Mouse (Mus musculus): Measurements from ENCODE around the gene Casp2. TPM values are rescaled to one million over a fixed set of nuclear protein-coding genes. Genes with fewer than 3 reads are reported as not detected.

The Casp2 gene
- polyA plus RNA-seq, 1 experiment from 2014 or later: 39.9 TPM

GRCm38 (mm10) chr6:42245711-42246353 lies 19.0 kb upstream of the Casp2 start, which contains the start of gene Gstk1:
Gene Gstk1, plus strand, starts transcription at chr6:42245935.
- H3K27ac ChIP-seq (ENCODE audit: low read length): no peak within 1 kb of the TSS
- WGBS: 3% methylated on average over 28 of the region's 28 CpGs

GRCm38 (mm10) chr6:42247173-42247572 lies 17.6 kb upstream of the Casp2 start:
- ATAC-seq: no peak
- Histone ChIP-seq H3K4me1 (ENCODE audit: control insufficient read depth, insufficient read depth, low read length) (peaks cover 4% of the 10 kb centered on the region), H3K36me3 (ENCODE audit: control insufficient read depth, insufficient read depth, low read length) (no peaks in the 10 kb centered on the region), H3K9ac (ENCODE audit: low read depth, low read length) (no peak overlapping the region), H3K4me2 (ENCODE audit: low read depth, low read length) (peak overlapping the region; percentile 18; the same call in 1 of the 2 replicates), H3K9me3 (ENCODE audit: control insufficient read depth, low read length) (no peaks in the 10 kb centered on the region), H3K27ac (ENCODE audit: low read length) (no peak overlapping the region), H3K27me3 (replicated peaks; ENCODE audit: control insufficient read depth, insufficient read depth, low read length) (no peaks in the 10 kb centered on the region), H3K4me3 (ENCODE audit: low read length) (peak overlapping the region; percentile 17; the same call in 1 of the 2 replicates)
- WGBS: 15% methylated on average over 8 of the region's 8 CpGs

More at GRCm38 (mm10) chr6:42245711-42246353, 19.0 kb upstream of the Casp2 start, which contains the start of gene Gstk1:
- peak; percentile 100 for ATAC-seq
- H3K9ac ChIP-seq (ENCODE audit: low read depth, low read length): peak within 1 kb of the TSS; percentile 60
- H3K9me3 ChIP-seq (ENCODE audit: control insufficient read depth, low read length): no peaks in the 10 kb centered on the region
- H3K4me3 ChIP-seq (ENCODE audit: low read length): peak within 1 kb of the TSS; percentile 50
- H3K27me3 ChIP-seq (replicated peaks; ENCODE audit: control insufficient read depth, insufficient read depth, low read length): no peaks in the 10 kb centered on the region
- peaks cover under 1% of the 10 kb centered on the region for H3K4me1 ChIP-seq (ENCODE audit: control insufficient read depth, insufficient read depth, low read length)
- peak within 1 kb of the TSS; percentile 79 for H3K4me2 ChIP-seq (ENCODE audit: low read depth, low read length)
- H3K36me3 ChIP-seq (ENCODE audit: control insufficient read depth, insufficient read depth, low read length): no peaks in the 10 kb centered on the region

- no peaks in the 10 kb centered on the region for H3K27me3 ChIP-seq (replicated peaks; ENCODE audit: control insufficient read depth, insufficient read depth, low read length)
- no peak overlapping the region for H3K27ac ChIP-seq (ENCODE audit: low read length)
- H3K4me1 ChIP-seq (ENCODE audit: control insufficient read depth, insufficient read depth, low read length): peaks cover 4% of the 10 kb centered on the region
- WGBS: 76% methylated on average over 1 of the region's 1 CpGs
- ATAC-seq: no peak
- no peak overlapping the region for H3K9ac ChIP-seq (ENCODE audit: low read depth, low read length)
- H3K4me2 ChIP-seq (ENCODE audit: low read depth, low read length): no peak overlapping the region
- no peaks in the 10 kb centered on the region for H3K9me3 ChIP-seq (ENCODE audit: control insufficient read depth, low read length)
- no peak overlapping the region for H3K4me3 ChIP-seq (ENCODE audit: low read length)
- H3K36me3 ChIP-seq (ENCODE audit: control insufficient read depth, insufficient read depth, low read length): no peaks in the 10 kb centered on the region
These were observed 16.8 kb upstream of the Casp2 start for GRCm38 (mm10) chr6:42247981-42248380.

GRCm38 (mm10) chr6:42251791-42252190 lies 13.0 kb upstream of the Casp2 start:
- WGBS: 88% methylated on average over 4 of the region's 4 CpGs
- ATAC-seq: no peak

GRCm38 (mm10) chr6:42253103-42253502 lies 11.7 kb upstream of the Casp2 start:
- Histone ChIP-seq H3K4me1 (ENCODE audit: control insufficient read depth, insufficient read depth, low read length) (peaks cover 7% of the 10 kb centered on the region), H3K27me3 (replicated peaks; ENCODE audit: control insufficient read depth, insufficient read depth, low read length) (no peaks in the 10 kb centered on the region), H3K36me3 (ENCODE audit: control insufficient read depth, insufficient read depth, low read length) (no peaks in the 10 kb centered on the region), H3K4me3 (ENCODE audit: low read length) (no peak overlapping the region), H3K27ac (ENCODE audit: low read length) (no peak overlapping the region), H3K9me3 (ENCODE audit: control insufficient read depth, low read length) (no peaks in the 10 kb centered on the region), H3K4me2 (ENCODE audit: low read depth, low read length) (no peak overlapping the region), H3K9ac (ENCODE audit: low read depth, low read length) (no peak overlapping the region)
- no peak for ATAC-seq
- 77% methylated on average over 2 of the region's 2 CpGs for WGBS

More at GRCm38 (mm10) chr6:42251791-42252190, 13.0 kb upstream of the Casp2 start:
- no peaks in the 10 kb centered on the region for H3K9me3 ChIP-seq (ENCODE audit: control insufficient read depth, low read length)
- H3K27ac ChIP-seq (ENCODE audit: low read length): no peak overlapping the region
- H3K4me3 ChIP-seq (ENCODE audit: low read length): no peak overlapping the region
- H3K27me3 ChIP-seq (replicated peaks; ENCODE audit: control insufficient read depth, insufficient read depth, low read length): no peaks in the 10 kb centered on the region
- no peak overlapping the region for H3K4me2 ChIP-seq (ENCODE audit: low read depth, low read length)
- no peak overlapping the region for H3K9ac ChIP-seq (ENCODE audit: low read depth, low read length)
- peaks cover 4% of the 10 kb centered on the region for H3K4me1 ChIP-seq (ENCODE audit: control insufficient read depth, insufficient read depth, low read length)
- H3K36me3 ChIP-seq (ENCODE audit: control insufficient read depth, insufficient read depth, low read length): no peaks in the 10 kb centered on the region

- peak; percentile 56 for ATAC-seq
- 0 out of 2 replicates have a peak, but pooled peaks cover 3% of the 10 kb centered on the region for H3K4me1 ChIP-seq (ENCODE audit: control insufficient read depth, insufficient read depth, low read length)
- no peak overlapping the region for H3K9ac ChIP-seq (ENCODE audit: low read depth, low read length)
- 16% methylated on average over 11 of the region's 11 CpGs for WGBS
- H3K4me3 ChIP-seq (ENCODE audit: low read length): no peak overlapping the region
- no peak overlapping the region for H3K4me2 ChIP-seq (ENCODE audit: low read depth, low read length)
- H3K27ac ChIP-seq (ENCODE audit: low read length): no peak overlapping the region
- H3K27me3 ChIP-seq (replicated peaks; ENCODE audit: control insufficient read depth, insufficient read depth, low read length): no peaks in the 10 kb centered on the region
- H3K36me3 ChIP-seq (ENCODE audit: control insufficient read depth, insufficient read depth, low read length): no peaks in the 10 kb centered on the region
- no peaks in the 10 kb centered on the region for H3K9me3 ChIP-seq (ENCODE audit: control insufficient read depth, low read length)
These were observed 7.4 kb upstream of the Casp2 start for GRCm38 (mm10) chr6:42257303-42257863.

- Histone ChIP-seq H3K4me3 (ENCODE audit: low read length) (no peak overlapping the region), H3K27me3 (replicated peaks; ENCODE audit: control insufficient read depth, insufficient read depth, low read length) (no peaks in the 10 kb centered on the region), H3K9ac (ENCODE audit: low read depth, low read length) (no peak overlapping the region), H3K27ac (ENCODE audit: low read length) (peak overlapping the region; percentile 85; the same call in 1 of the 2 replicates), H3K4me1 (ENCODE audit: control insufficient read depth, insufficient read depth, low read length) (peaks cover 11% of the 10 kb centered on the region; the same call in 1 of the 2 replicates), H3K4me2 (ENCODE audit: low read depth, low read length) (no peak overlapping the region), H3K9me3 (ENCODE audit: control insufficient read depth, low read length) (no peaks in the 10 kb centered on the region), H3K36me3 (ENCODE audit: control insufficient read depth, insufficient read depth, low read length) (no peaks in the 10 kb centered on the region)
- 45% methylated on average over 6 of the region's 6 CpGs for WGBS
- ATAC-seq: no peak
These were observed 4.4 kb upstream of the Casp2 start for GRCm38 (mm10) chr6:42260430-42260829.

- peaks cover 11% of the 10 kb centered on the region; the same call in 1 of the 2 replicates for H3K4me1 ChIP-seq (ENCODE audit: control insufficient read depth, insufficient read depth, low read length)
- WGBS: 13% methylated on average over 20 of the region's 20 CpGs
- no peaks in the 10 kb centered on the region for H3K36me3 ChIP-seq (ENCODE audit: control insufficient read depth, insufficient read depth, low read length)
- peak within 1 kb of the TSS; percentile 85 for H3K27ac ChIP-seq (ENCODE audit: low read length)
- H3K9me3 ChIP-seq (ENCODE audit: control insufficient read depth, low read length): no peaks in the 10 kb centered on the region
- ATAC-seq: peak; percentile 45
- H3K4me2 ChIP-seq (ENCODE audit: low read depth, low read length): peak within 1 kb of the TSS; percentile 47
- peak within 1 kb of the TSS; percentile 58 for H3K9ac ChIP-seq (ENCODE audit: low read depth, low read length)
- peak within 1 kb of the TSS; percentile 39 for H3K4me3 ChIP-seq (ENCODE audit: low read length)
- no peaks in the 10 kb centered on the region for H3K27me3 ChIP-seq (replicated peaks; ENCODE audit: control insufficient read depth, insufficient read depth, low read length)
These were observed 3.1 kb upstream of the Casp2 start, which contains the start of gene Tmem139 for GRCm38 (mm10) chr6:42261524-42262170. Gene Tmem139, plus strand, starts transcription at chr6:42261970.

Measured in intestine, embryonic 16.5 days (tissue).